Mouse (Mus musculus): Measurements from ENCODE around the gene Bmpr1b. TPM values are rescaled to one million over a fixed set of nuclear protein-coding genes. Genes with fewer than 3 reads are reported as not detected.
A peak's percentile ranks its signal among the peaks of the same experiment; 100 is the strongest.

The Bmpr1b gene
- polyA plus RNA-seq, 1 experiment from 2014 or later: 1.1 TPM

DNA sequence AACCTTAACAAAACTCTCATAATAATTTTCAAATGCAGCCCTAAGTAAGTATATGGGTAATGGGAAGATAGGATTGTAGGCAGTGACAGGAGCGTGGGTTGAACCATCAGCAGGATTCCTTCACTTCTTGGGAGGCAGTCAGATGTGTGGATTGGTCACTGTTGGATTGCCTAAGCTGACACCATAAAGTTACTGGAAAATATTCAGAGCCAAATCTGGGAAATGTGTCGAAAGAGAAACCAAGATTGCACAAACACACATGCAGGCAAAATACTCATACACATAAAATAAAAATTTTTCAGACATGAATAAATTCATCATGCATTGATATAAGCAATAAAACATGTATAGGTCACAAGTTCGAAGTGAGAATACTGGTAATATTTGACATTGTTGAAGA, 17.3 kb upstream of the Bmpr1b start:
- Histone ChIP-seq H3K4me1 (replicated peaks; ENCODE audit: control insufficient read depth, insufficient read depth, low read length) (no peaks in the 10 kb centered on the region), H3K27ac (ENCODE audit: low read depth, low read length) (no peak overlapping the region), H3K4me3 (ENCODE audit: low read depth, low read length) (no peak overlapping the region), H3K9ac (ENCODE audit: low read depth, low read length) (no peak overlapping the region), H3K36me3 (ENCODE audit: control insufficient read depth, insufficient read depth, low read length) (no peaks in the 10 kb centered on the region), H3K4me2 (no peak overlapping the region), H3K27me3 (replicated peaks; ENCODE audit: control insufficient read depth, insufficient read depth, low read length) (no peaks in the 10 kb centered on the region), H3K9me3 (ENCODE audit: control insufficient read depth, low read length) (peaks cover 1% of the 10 kb centered on the region)
- no peak for DNase-seq (ENCODE audit: low spot score)
- ATAC-seq (replicated peaks; ENCODE audit: low FRiP score): no peak
- WGBS: 79% methylated on average over 3 of the region's 3 CpGs

DNA sequence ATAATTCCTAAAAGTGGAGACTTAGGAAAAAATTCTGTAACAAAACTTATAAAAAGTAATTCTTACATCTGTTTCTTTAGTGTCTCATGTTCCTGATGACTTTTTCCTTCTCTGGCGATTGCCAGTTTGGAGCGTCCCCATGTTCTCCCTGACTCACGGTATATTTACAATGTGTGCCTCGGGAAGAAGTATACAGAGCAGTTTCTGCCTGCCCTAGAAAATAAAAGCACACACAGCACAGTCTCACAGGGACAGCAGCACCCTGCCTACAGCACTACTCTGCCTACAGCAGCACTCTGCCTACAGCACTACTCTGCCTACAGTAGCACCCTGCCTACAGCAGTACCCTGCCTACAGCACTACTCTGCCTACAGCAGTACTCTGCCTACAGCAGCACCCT, 4.8 kb upstream of the Bmpr1b start:
- ATAC-seq (replicated peaks; ENCODE audit: low FRiP score) (no peak), DNase-seq (ENCODE audit: low spot score) (no peak)
- Histone ChIP-seq H3K36me3 (ENCODE audit: control insufficient read depth, insufficient read depth, low read length) (no peaks in the 10 kb centered on the region), H3K9ac (ENCODE audit: low read depth, low read length) (no peak overlapping the region), H3K4me3 (ENCODE audit: low read depth, low read length) (no peak overlapping the region), H3K4me2 (no peak overlapping the region), H3K27ac (ENCODE audit: low read depth, low read length) (no peak overlapping the region), H3K4me1 (replicated peaks; ENCODE audit: control insufficient read depth, insufficient read depth, low read length) (no peaks in the 10 kb centered on the region), H3K9me3 (ENCODE audit: control insufficient read depth, low read length) (no peaks in the 10 kb centered on the region), H3K27me3 (replicated peaks; ENCODE audit: control insufficient read depth, insufficient read depth, low read length) (peaks cover 12% of the 10 kb centered on the region)
- 75% methylated on average over 4 of the region's 4 CpGs for WGBS

DNA sequence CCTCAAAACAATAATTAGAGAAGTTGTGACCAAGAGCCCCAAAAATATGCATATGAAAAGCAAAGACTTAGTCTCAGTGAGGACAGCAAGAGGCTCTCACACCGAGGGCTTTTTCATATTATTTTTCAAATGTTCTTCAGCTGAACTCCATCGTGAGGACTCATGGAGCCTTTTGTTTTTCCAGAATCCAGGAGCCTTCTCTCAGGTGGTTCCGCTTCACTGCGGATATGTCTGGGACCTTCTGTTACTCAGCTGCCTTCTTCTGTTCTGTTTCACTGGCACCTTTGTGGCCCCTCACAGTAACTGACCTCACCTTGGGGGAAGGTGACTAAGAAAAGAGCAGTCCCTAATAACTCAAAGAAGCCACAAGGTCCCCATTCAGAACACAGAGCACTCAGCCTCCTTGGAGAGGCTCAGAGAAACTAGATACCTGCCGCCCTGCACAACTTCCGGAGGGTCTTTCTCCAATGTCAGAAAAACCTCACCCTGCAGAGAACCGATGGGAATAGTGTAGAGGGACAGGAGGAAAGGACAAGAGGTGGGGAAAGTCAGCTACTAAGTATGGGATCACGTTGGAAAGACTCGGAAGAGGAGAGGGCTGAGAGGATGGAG, 868 bp downstream of the Bmpr1b start:
- Histone ChIP-seq H3K4me2 (peak overlapping the region; percentile 72), H3K9me3 (ENCODE audit: control insufficient read depth, low read length) (no peaks in the 10 kb centered on the region), H3K4me3 (ENCODE audit: low read depth, low read length) (peak overlapping the region; percentile 54), H3K27me3 (replicated peaks; ENCODE audit: control insufficient read depth, insufficient read depth, low read length) (peaks cover 20% of the 10 kb centered on the region), H3K4me1 (replicated peaks; ENCODE audit: control insufficient read depth, insufficient read depth, low read length) (no peaks in the 10 kb centered on the region; the same call in 1 of the 2 replicates), H3K27ac (ENCODE audit: low read depth, low read length) (no peak overlapping the region), H3K9ac (ENCODE audit: low read depth, low read length) (no peak overlapping the region), H3K36me3 (ENCODE audit: control insufficient read depth, insufficient read depth, low read length) (no peaks in the 10 kb centered on the region)
- 0 out of 2 replicates have a peak, but pooled peaks have one; percentile 31 for ATAC-seq (replicated peaks; ENCODE audit: low FRiP score)
- WGBS: 14% methylated on average over 9 of the region's 9 CpGs
- DNase-seq (ENCODE audit: low spot score): no peak

DNA sequence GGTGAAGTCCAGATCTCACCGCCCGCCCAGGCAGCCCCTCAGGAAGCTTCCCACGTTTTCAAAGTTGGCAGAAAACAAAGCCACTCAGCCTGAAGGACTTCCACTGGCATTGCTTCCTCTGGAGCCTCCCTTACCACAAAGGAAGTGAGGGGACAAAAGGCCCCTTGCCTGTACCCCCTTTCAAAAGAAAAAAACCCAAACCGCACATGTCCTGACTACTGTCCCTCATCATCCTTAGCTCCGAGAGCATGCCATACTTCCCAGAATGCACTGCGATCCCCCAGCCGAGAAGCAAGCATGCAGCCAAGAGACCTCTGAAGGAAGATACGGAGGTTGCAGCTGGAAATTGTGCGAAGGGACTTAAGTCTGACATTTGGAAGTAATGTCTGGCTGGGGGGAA, 4.2 kb downstream of the Bmpr1b start:
- Histone ChIP-seq H3K4me2 (no peak overlapping the region; the same call in 1 of the 2 replicates), H3K4me1 (replicated peaks; ENCODE audit: control insufficient read depth, insufficient read depth, low read length) (no peaks in the 10 kb centered on the region; the same call in 1 of the 2 replicates), H3K9me3 (ENCODE audit: control insufficient read depth, low read length) (no peaks in the 10 kb centered on the region), H3K9ac (ENCODE audit: low read depth, low read length) (no peak overlapping the region), H3K27me3 (replicated peaks; ENCODE audit: control insufficient read depth, insufficient read depth, low read length) (peaks cover 12% of the 10 kb centered on the region), H3K4me3 (ENCODE audit: low read depth, low read length) (no peak overlapping the region), H3K36me3 (ENCODE audit: control insufficient read depth, insufficient read depth, low read length) (no peaks in the 10 kb centered on the region), H3K27ac (ENCODE audit: low read depth, low read length) (no peak overlapping the region)
- no peak for DNase-seq (ENCODE audit: low spot score)
- 40% methylated on average over 9 of the region's 9 CpGs for WGBS
- ATAC-seq (replicated peaks; ENCODE audit: low FRiP score): no peak

DNA sequence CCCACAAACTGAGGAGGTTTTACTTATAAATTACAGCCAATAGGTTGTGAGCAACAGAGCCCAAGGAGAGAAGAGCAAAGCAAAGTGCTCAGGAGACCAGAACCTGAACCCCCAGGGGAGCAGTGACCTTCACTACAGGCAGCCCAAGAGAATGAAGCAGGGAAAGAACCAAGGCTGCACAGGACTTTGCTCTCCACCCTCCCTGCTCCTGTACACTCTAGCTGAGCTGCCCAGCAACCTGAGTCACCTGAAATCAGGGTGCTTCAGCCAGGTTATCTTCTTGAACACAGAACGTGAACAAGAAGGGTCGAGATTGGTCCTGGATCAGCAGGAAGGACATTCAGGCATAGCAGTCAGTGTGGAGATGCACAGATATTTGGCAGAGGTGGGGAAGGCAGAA, 5.3 kb downstream of the Bmpr1b start:
- H3K27me3 ChIP-seq (replicated peaks; ENCODE audit: control insufficient read depth, insufficient read depth, low read length): peaks cover 7% of the 10 kb centered on the region
- no peaks in the 10 kb centered on the region for H3K36me3 ChIP-seq (ENCODE audit: control insufficient read depth, insufficient read depth, low read length)
- H3K9me3 ChIP-seq (ENCODE audit: control insufficient read depth, low read length): no peaks in the 10 kb centered on the region
- ATAC-seq (replicated peaks; ENCODE audit: low FRiP score) (no peak), DNase-seq (ENCODE audit: low spot score) (no peak)
- 63% methylated on average over 2 of the region's 2 CpGs for WGBS
- no peak overlapping the region for H3K27ac ChIP-seq (ENCODE audit: low read depth, low read length)
- H3K4me2 ChIP-seq: no peak overlapping the region
- no peak overlapping the region for H3K9ac ChIP-seq (ENCODE audit: low read depth, low read length)
- no peak overlapping the region for H3K4me3 ChIP-seq (ENCODE audit: low read depth, low read length)
- no peaks in the 10 kb centered on the region; the same call in 1 of the 2 replicates for H3K4me1 ChIP-seq (replicated peaks; ENCODE audit: control insufficient read depth, insufficient read depth, low read length)

DNA sequence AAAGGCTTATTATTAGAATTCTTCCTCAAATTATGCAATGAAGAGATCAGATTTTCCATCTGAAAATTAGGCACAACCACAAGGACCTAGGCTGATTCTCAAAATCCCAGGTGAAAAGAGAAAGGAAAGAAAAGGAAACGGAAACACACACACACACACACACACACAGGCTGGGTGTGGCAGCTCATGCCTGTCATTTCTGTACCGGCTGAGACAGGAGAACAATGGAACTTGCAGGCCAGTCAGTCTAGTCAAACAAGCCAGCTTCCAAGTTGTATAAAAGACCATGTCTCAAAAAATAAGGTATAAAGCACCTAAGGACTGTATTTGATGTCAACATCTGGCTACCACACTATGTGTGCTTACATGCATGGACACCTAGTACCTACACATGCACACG, 7.8 kb downstream of the Bmpr1b start:
- Histone ChIP-seq H3K4me1 (replicated peaks; ENCODE audit: control insufficient read depth, insufficient read depth, low read length) (no peaks in the 10 kb centered on the region; the same call in 1 of the 2 replicates), H3K4me3 (ENCODE audit: low read depth, low read length) (no peak overlapping the region), H3K9me3 (ENCODE audit: control insufficient read depth, low read length) (no peaks in the 10 kb centered on the region), H3K4me2 (no peak overlapping the region), H3K27ac (ENCODE audit: low read depth, low read length) (no peak overlapping the region), H3K9ac (ENCODE audit: low read depth, low read length) (no peak overlapping the region), H3K27me3 (replicated peaks; ENCODE audit: control insufficient read depth, insufficient read depth, low read length) (no peaks in the 10 kb centered on the region; the same call in 1 of the 2 replicates), H3K36me3 (ENCODE audit: control insufficient read depth, insufficient read depth, low read length) (no peaks in the 10 kb centered on the region)
- WGBS: 72% methylated on average over 3 of the region's 3 CpGs
- DNase-seq (ENCODE audit: low spot score) (no peak), ATAC-seq (replicated peaks; ENCODE audit: low FRiP score) (no peak)

DNA sequence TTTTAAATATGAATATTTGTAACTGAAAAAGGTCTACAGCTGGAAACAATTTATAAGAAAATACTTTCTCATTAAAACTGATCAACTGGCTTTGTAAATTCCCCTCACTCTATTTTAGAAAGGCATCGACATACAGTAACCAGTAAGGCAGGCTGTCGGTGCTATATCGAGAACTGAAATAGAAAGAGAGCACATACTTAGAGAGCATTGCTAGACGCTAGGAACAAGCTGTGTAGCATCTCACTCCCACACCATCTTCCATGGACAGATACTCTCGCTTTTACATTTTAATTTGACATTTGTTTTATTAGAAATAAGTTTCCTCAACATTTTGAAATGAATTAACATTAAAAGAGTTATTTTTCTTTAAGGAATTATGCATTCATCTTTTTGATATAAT, 17.2 kb downstream of the Bmpr1b start:
- Histone ChIP-seq H3K36me3 (ENCODE audit: control insufficient read depth, insufficient read depth, low read length) (no peaks in the 10 kb centered on the region), H3K4me1 (replicated peaks; ENCODE audit: control insufficient read depth, insufficient read depth, low read length) (no peaks in the 10 kb centered on the region), H3K9me3 (ENCODE audit: control insufficient read depth, low read length) (no peaks in the 10 kb centered on the region), H3K27me3 (replicated peaks; ENCODE audit: control insufficient read depth, insufficient read depth, low read length) (no peaks in the 10 kb centered on the region), H3K4me3 (ENCODE audit: low read depth, low read length) (no peak overlapping the region), H3K4me2 (no peak overlapping the region), H3K9ac (ENCODE audit: low read depth, low read length) (no peak overlapping the region), H3K27ac (ENCODE audit: low read depth, low read length) (no peak overlapping the region)
- WGBS: 79% methylated on average over 5 of the region's 5 CpGs
- no peak for ATAC-seq (replicated peaks; ENCODE audit: low FRiP score)
- DNase-seq (ENCODE audit: low spot score): no peak

DNA sequence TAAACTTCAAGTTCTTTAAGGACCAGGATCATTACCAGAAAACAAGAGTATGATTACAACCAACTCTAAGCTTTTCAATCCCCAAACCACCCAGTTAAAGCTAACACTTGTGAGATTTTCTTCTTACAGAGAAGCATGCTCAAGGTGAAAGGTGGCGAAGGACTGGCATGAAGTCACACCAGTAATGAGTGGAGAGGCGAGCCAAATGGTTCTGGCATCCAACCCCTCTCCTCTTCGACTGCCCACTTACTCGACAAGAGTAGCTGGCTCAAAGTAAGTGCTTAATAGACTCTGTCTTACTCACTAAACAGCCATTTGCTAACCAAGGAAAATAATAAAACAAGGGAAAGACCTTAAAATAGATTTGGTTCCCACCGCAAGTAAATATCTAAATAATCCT, 30.4 kb downstream of the Bmpr1b start:
- ATAC-seq (replicated peaks; ENCODE audit: low FRiP score) (no peak), DNase-seq (ENCODE audit: low spot score) (no peak)
- Histone ChIP-seq H3K4me3 (ENCODE audit: low read depth, low read length) (no peak overlapping the region), H3K9me3 (ENCODE audit: control insufficient read depth, low read length) (no peaks in the 10 kb centered on the region), H3K9ac (ENCODE audit: low read depth, low read length) (no peak overlapping the region), H3K27ac (ENCODE audit: low read depth, low read length) (no peak overlapping the region), H3K36me3 (ENCODE audit: control insufficient read depth, insufficient read depth, low read length) (no peaks in the 10 kb centered on the region), H3K4me1 (replicated peaks; ENCODE audit: control insufficient read depth, insufficient read depth, low read length) (no peaks in the 10 kb centered on the region), H3K27me3 (replicated peaks; ENCODE audit: control insufficient read depth, insufficient read depth, low read length) (no peaks in the 10 kb centered on the region), H3K4me2 (no peak overlapping the region)
- 75% methylated on average over 5 of the region's 5 CpGs for WGBS

DNA sequence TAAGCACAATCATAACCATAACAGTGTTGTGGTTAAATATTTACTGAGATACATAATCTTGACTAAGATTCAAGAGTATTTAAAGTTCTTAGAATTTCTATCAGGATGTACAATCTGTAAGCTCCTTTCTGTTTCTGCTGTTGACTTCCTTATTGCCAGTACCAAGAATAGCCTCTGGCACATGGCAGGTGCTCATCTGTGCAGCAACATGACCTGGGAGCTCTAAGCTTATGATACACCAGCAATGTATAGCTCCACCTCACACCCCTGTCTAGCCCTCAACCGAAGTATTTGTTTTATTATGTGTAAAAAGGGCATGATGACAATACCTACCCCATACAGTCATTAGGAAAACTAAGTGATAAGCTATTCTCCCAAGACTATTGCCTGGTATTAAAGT, 42.8 kb downstream of the Bmpr1b start:
- 64% methylated on average over 1 of the region's 1 CpGs for WGBS
- no peaks in the 10 kb centered on the region for H3K27me3 ChIP-seq (replicated peaks; ENCODE audit: control insufficient read depth, insufficient read depth, low read length)
- no peaks in the 10 kb centered on the region for H3K36me3 ChIP-seq (ENCODE audit: control insufficient read depth, insufficient read depth, low read length)
- H3K9ac ChIP-seq (ENCODE audit: low read depth, low read length): no peak overlapping the region
- no peaks in the 10 kb centered on the region for H3K4me1 ChIP-seq (replicated peaks; ENCODE audit: control insufficient read depth, insufficient read depth, low read length)
- no peak overlapping the region for H3K27ac ChIP-seq (ENCODE audit: low read depth, low read length)
- no peak overlapping the region for H3K4me3 ChIP-seq (ENCODE audit: low read depth, low read length)
- no peaks in the 10 kb centered on the region for H3K9me3 ChIP-seq (ENCODE audit: control insufficient read depth, low read length)
- no peak for DNase-seq (ENCODE audit: low spot score)
- no peak for ATAC-seq (replicated peaks; ENCODE audit: low FRiP score)
- no peak overlapping the region for H3K4me2 ChIP-seq

Measured in liver, embryonic 11.5 days (tissue).